Mouse (Mus musculus): ENCODE measurements around the gene Cd80. TPM values are rescaled to one million over a fixed set of nuclear protein-coding genes. Genes with fewer than 3 reads are reported as not detected.
A peak's percentile ranks its signal among the peaks of the same experiment; 100 is the strongest.
"Not testable (repeated sequence)": the region's sequence is repeated elsewhere in the genome, so short reads cannot be mapped to it uniquely, and the experiment has no call there.

Gene Cd80
- polyA plus RNA-seq, 1 experiment from 2014 or later = 0.23 TPM

DNA sequence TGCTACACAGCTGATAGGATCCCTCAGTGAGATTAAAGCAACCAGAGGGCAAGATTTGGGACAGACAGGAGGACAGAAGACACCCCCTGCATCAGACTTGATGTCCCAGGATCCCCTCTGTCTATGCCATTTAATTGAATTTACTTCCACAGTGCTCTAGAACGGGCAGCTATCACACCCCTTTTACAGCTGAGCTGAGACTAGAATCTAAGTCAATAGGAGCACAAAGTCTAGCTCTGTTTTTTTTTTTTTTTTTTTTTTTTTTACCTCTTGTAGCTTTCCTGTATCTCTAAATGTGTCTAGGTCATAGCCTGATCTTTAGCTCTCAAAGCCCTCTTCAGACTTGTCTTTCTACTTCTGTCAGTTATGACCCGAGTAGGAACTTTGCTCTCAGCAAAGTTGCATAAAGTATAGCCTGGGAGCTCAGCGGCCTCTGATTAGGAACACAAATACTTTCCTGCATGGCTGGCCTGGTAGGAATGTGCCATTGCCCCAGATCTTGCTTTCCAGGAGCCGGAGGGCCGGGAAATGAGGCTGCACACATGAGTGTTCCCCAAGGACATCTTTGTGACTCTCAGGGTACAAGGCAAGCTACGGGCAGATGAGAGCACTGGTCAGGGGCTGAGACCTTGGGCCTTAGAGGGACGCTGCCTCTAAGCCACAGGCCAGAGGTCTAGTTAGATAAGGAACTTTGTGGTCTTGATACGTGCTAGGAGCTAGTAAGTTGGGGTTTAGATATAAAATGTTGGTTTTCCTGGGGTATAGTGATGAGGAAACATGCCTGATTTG lies 12.8 kb downstream of the Cd80 start:
- no peak for DNase-seq (ENCODE audit: low spot score)
- WGBS = 84% methylated on average over 8 of the region's 8 CpGs
- H3K36me3 ChIP-seq = no peaks in the 10 kb centered on the region

DNA sequence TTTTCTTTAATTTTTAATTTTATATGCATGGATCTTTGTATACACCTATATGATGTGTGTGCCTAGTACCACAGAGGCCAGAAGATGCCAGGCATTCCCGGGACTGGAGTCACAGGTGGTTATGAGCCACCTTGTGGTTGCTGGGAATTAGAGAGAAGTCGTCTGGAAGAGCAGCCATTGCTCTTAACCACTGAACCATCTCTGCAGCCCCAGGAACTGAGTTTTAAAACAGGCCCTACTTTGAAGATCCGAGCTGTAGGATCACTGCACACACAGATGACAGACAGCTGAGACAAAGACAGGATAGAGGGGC lies 13.3 kb downstream of the Cd80 start:
- DNase-seq (ENCODE audit: low spot score) = no peak
- H3K27me3 ChIP-seq (ENCODE audit: low read depth, poor library complexity, severe bottlenecking) = no peaks in the 10 kb centered on the region
- H3K9me3 ChIP-seq (replicated peaks) = no peaks in the 10 kb centered on the region
- no peak overlapping the region for H3K4me3 ChIP-seq
- WGBS = 35% methylated on average over 3 of the region's 3 CpGs
- no peaks in the 10 kb centered on the region for H3K4me1 ChIP-seq
- no peaks in the 10 kb centered on the region for H3K36me3 ChIP-seq
- H3K27ac ChIP-seq (replicated peaks) = no peak overlapping the region

More for the DNA sequence above, 12.8 kb downstream of the Cd80 start:
- Histone ChIP-seq H3K4me1 (no peaks in the 10 kb centered on the region), H3K9me3 (replicated peaks) (no peaks in the 10 kb centered on the region), H3K27me3 (ENCODE audit: low read depth, poor library complexity, severe bottlenecking) (no peaks in the 10 kb centered on the region), H3K4me3 (no peak overlapping the region), H3K27ac (replicated peaks) (no peak overlapping the region)

DNA sequence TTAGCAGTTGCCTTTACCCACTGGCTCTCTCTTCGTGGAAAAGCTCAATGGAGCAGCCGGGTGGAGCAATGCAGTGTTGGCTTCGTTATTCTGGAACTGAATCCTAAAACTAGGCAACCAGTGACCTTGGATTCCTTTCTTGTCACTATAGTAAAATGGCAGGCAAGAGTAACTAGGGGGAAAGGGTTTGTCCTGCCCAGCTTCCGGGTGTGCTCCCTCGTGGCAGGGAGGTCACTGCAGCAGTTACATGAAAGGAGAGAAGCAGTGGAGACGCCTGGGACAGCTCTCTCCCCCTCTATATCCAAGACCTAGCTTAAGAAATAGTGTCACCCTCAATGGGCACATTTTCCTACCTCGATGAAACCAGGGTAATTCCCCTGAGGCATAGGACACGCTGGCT lies 14.1 kb downstream of the Cd80 start:
- Histone ChIP-seq H3K4me3 (no peak overlapping the region), H3K36me3 (no peaks in the 10 kb centered on the region), H3K27ac (replicated peaks) (no peak overlapping the region), H3K27me3 (ENCODE audit: low read depth, poor library complexity, severe bottlenecking) (no peaks in the 10 kb centered on the region), H3K9me3 (replicated peaks) (no peaks in the 10 kb centered on the region), H3K4me1 (no peaks in the 10 kb centered on the region)
- WGBS = 79% methylated on average over 8 of the region's 8 CpGs
- DNase-seq (ENCODE audit: low spot score) = no peak

DNA sequence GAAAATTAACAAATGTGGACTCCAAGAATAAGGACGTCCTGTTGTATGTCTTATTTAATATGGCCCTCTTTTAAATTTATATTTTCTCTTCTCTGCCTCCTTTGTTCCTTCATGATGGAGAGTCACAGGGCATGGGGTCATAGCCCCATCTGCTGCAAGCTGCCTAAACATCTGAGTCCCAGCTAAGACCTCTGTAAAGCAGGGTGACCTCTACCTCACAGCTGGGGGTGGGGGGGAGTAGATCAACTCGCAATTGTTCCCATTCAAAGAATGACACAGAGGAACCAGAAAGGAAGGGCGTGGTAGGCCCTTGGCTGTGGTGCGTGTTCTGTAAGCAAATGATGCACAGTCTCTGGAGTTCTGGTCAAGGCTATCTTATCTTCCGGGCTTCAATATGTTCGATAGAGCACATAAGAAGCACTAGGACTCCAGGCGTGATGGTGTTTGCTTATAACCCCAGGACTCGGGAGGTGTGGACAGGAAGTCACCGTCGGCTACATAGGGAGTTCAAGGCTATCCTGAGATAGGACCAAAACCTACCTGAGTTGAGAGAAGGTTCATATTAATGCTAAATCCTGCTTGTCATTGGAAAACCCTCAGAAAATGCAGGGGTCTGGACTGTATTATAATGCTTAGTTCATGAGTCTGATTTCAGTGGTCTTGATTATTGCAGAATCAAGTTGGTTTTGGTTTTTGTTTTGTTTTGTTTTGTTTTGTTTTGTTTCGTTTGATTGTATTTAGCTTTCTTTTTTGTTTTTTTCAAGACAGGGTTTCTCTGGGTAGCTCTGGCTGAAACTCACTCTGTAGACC lies 16.5 kb downstream of the Cd80 start:
- Histone ChIP-seq H3K4me1 (peaks cover 8% of the 10 kb centered on the region), H3K4me3 (no peak overlapping the region), H3K27ac (replicated peaks) (no peak overlapping the region), H3K36me3 (no peaks in the 10 kb centered on the region), H3K27me3 (ENCODE audit: low read depth, poor library complexity, severe bottlenecking) (peaks cover 6% of the 10 kb centered on the region; the same call in 1 of the 2 replicates), H3K9me3 (replicated peaks) (no peaks in the 10 kb centered on the region)
- WGBS = 80% methylated on average over 11 of the region's 11 CpGs
- DNase-seq (ENCODE audit: low spot score) = peak; percentile 16

GRCm38 (mm10) chr16:38472507-38472873 lies 17.1 kb downstream of the Cd80 start:
- Histone ChIP-seq H3K36me3 (no peaks in the 10 kb centered on the region), H3K27ac (replicated peaks) (no peak overlapping the region), H3K4me3 (no peak overlapping the region), H3K4me1 (peaks cover 11% of the 10 kb centered on the region), H3K27me3 (ENCODE audit: low read depth, poor library complexity, severe bottlenecking) (peaks cover 11% of the 10 kb centered on the region; the same call in 1 of the 2 replicates), H3K9me3 (replicated peaks) (no peaks in the 10 kb centered on the region)
- no peak for DNase-seq (ENCODE audit: low spot score)
- WGBS = 91% methylated on average over 5 of the region's 5 CpGs

- Histone ChIP-seq H3K27ac (replicated peaks) (no peak overlapping the region), H3K4me1 (peaks cover 11% of the 10 kb centered on the region), H3K27me3 (ENCODE audit: low read depth, poor library complexity, severe bottlenecking) (peaks cover 11% of the 10 kb centered on the region; the same call in 1 of the 2 replicates), H3K36me3 (no peaks in the 10 kb centered on the region), H3K4me3 (no peak overlapping the region), H3K9me3 (replicated peaks) (no peaks in the 10 kb centered on the region)
- no peak for DNase-seq (ENCODE audit: low spot score)
- WGBS = 91% methylated on average over 5 of the region's 5 CpGs
Observed at GRCm38 (mm10) chr16:38473661-38474060, 18.3 kb downstream of the Cd80 start.

GRCm38 (mm10) chr16:38474677-38475286 lies 19.4 kb downstream of the Cd80 start:
- 89% methylated on average over 9 of the region's 9 CpGs for WGBS
- no peak overlapping the region for H3K27ac ChIP-seq (replicated peaks)
- H3K4me1 ChIP-seq = peaks cover 11% of the 10 kb centered on the region
- no peaks in the 10 kb centered on the region for H3K36me3 ChIP-seq
- DNase-seq (ENCODE audit: low spot score) = no peak
- no peaks in the 10 kb centered on the region for H3K9me3 ChIP-seq (replicated peaks)
- peaks cover 11% of the 10 kb centered on the region; the same call in 1 of the 2 replicates for H3K27me3 ChIP-seq (ENCODE audit: low read depth, poor library complexity, severe bottlenecking)
- no peak overlapping the region for H3K4me3 ChIP-seq

DNA sequence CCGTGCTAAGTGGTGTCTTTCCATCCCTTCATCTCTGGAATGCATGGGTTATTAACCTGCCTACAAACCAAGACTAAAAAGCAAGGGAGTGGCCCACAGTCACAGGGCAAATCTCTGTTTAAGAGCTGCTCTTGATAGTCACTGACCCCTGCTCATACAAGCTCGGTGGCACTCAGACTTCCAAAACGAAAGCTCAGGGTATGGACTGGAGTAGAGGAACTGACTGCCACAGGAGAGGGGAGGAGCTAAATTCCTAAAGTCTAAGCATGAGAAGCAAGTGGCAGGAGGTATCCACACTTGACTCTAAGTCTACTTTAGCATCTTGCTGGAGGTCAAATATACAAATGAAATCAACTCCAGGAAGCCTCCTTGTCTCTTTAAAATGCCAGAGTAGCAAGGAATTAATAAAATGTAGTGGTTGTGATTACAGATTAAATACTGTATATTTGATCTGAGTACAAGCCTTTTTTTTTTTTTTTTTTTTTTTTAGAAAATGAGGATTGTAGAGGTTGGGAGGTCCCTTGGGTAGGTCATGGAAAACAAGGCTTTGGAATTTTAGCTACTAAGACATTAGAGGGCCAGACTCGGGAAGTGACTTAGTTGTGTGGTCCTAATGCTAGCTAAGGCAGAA lies 20.4 kb downstream of the Cd80 start:
- Histone ChIP-seq H3K36me3 (no peaks in the 10 kb centered on the region), H3K4me3 (peak overlapping the region; percentile 52), H3K9me3 (replicated peaks) (no peaks in the 10 kb centered on the region), H3K27me3 (ENCODE audit: low read depth, poor library complexity, severe bottlenecking) (peaks cover 11% of the 10 kb centered on the region; the same call in 1 of the 2 replicates), H3K27ac (replicated peaks) (peak overlapping the region; percentile 78; the same call in 1 of the 2 replicates), H3K4me1 (peaks cover 11% of the 10 kb centered on the region)
- WGBS = 63% methylated on average over 4 of the region's 4 CpGs
- no peak for DNase-seq (ENCODE audit: low spot score)

DNA sequence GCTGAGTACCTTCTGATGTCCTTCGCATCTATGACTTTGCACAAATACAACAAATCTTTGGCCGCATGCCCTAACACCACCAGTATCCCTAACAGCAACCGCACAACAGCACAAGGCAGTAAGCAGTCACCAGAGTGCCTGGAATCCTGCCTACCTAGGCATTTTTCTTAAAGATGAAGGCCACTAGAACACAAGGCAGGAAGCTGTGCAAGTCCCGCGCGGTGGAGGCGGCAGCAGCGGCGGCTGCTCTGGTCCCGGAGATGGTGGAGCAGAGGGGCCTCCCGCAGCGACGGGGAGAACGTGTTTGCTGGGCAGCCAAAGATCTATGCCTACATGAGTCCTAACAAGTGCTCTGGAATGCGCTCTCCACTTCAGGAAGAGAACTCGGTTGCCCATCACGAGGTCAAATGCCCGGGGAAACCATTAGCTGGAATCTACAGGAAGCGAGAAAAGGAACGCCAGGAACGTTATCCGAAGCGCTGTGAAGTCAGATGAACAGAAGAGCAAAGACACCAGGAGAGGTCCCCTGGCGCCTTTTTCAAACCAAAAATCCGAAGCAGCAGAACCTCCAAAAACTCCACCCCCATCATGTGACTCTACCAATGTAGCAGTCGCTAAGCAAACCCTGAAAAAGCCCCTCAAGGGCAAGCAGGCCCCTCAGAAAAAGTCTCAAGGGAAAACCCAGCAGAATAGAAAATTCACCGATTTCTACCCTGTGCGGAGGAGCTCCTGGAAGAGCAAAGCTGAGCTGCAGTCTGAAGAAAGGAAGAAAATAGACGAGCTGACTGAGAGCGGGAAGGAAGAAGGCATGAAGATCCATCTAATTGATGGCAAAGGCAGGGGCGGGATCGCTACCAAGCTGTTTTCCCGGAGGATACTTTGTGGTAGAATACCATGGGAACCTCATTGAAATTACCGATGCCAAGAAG lies 21.2 kb downstream of the Cd80 start:
- Histone ChIP-seq H3K36me3 (no peaks in the 10 kb centered on the region), H3K27me3 (ENCODE audit: low read depth, poor library complexity, severe bottlenecking) (peaks cover 11% of the 10 kb centered on the region; the same call in 1 of the 2 replicates), H3K4me3 (peak overlapping the region; percentile 52), H3K9me3 (replicated peaks) (no peaks in the 10 kb centered on the region), H3K27ac (replicated peaks) (peak overlapping the region; percentile 78), H3K4me1 (peaks cover 11% of the 10 kb centered on the region)
- peak; percentile 55 for DNase-seq (ENCODE audit: low spot score)
- 14% methylated on average over 34 of the region's 34 CpGs for WGBS

- not testable (repeated sequence) for H3K27ac ChIP-seq (replicated peaks)
- 70% methylated on average over 14 of the region's 14 CpGs for WGBS
- peaks cover 17% of the 10 kb centered on the region for H3K27me3 ChIP-seq (ENCODE audit: low read depth, poor library complexity, severe bottlenecking)
Observed at GRCm38 (mm10) chr16:38477241-38477608, 21.9 kb downstream of the Cd80 start.

DNA sequence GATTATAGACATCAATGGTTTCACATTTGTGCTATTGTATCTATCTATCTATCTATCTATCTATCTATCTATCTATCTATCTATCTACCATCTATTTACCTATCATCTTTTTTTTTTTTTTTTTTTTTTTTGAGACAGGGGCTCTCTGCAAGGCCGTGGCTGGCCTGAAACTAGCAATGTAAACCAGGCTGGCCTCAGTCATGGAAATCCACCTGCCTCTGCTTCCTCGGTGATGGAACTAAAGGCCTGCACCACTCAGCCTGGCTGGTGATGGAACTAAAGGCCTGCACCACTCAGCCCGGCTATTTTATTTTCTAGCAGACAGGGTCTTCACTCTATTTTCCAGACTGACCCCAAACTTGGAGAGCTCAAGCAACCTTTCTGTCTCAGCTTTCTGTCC lies 22.9 kb downstream of the Cd80 start:
- WGBS = 89% methylated on average over 3 of the region's 3 CpGs
- DNase-seq (ENCODE audit: low spot score) = no peak
- H3K36me3 ChIP-seq = no peaks in the 10 kb centered on the region
- no peaks in the 10 kb centered on the region for H3K9me3 ChIP-seq (replicated peaks)
- H3K4me1 ChIP-seq = peaks cover 14% of the 10 kb centered on the region
- H3K4me3 ChIP-seq = no peak overlapping the region
- H3K27ac ChIP-seq (replicated peaks) = no peak overlapping the region
- peaks cover 28% of the 10 kb centered on the region for H3K27me3 ChIP-seq (ENCODE audit: low read depth, poor library complexity, severe bottlenecking)

More at GRCm38 (mm10) chr16:38477241-38477608, 21.9 kb downstream of the Cd80 start:
- H3K9me3 ChIP-seq (replicated peaks); DNase-seq (ENCODE audit: low spot score); H3K36me3 ChIP-seq: not testable (repeated sequence)
- Histone ChIP-seq H3K4me1 (peaks cover 11% of the 10 kb centered on the region), H3K4me3 (peak overlapping the region; percentile 52)

DNA sequence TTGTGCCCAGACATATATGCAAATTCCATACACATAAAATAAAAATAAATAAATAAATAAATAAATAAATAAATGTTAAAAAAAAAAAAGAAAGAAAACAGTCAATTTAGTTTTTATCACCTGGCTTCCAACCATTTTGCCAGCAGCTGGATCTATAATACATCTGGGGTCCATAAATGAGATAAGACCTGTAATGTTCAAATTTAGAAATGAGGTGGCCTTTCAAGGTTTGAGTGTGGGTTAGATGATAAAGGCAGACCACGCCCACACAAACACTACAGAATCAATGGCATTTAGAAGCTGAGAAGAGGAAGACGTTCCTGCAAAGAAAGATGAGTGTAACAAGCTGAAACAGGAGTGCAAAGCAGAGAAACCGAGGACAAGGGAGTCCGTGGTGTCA lies 26.0 kb downstream of the Cd80 start:
- 85% methylated on average over 4 of the region's 4 CpGs for WGBS
- H3K9me3 ChIP-seq (replicated peaks) = no peaks in the 10 kb centered on the region
- no peak overlapping the region for H3K27ac ChIP-seq (replicated peaks)
- H3K4me3 ChIP-seq = no peak overlapping the region
- peaks cover 40% of the 10 kb centered on the region for H3K27me3 ChIP-seq (ENCODE audit: low read depth, poor library complexity, severe bottlenecking)
- DNase-seq (ENCODE audit: low spot score) = no peak
- H3K36me3 ChIP-seq = no peaks in the 10 kb centered on the region
- H3K4me1 ChIP-seq = peaks cover 21% of the 10 kb centered on the region
